Mouse (Mus musculus) cerebellum, postnatal 4 days (tissue): ENCODE measurements around the gene Gm3411.
"Not testable (repeated sequence)": the region's sequence is repeated elsewhere in the genome, so short reads cannot be mapped to it uniquely, and the experiment has no call there.

Experiments
- DNase-seq, 2 experiments: peaks; one replicate each; pipeline ENCODE4 v3.0.0; 2022; ENCODE audit warnings: low spot score in 2 of 2, mixed read lengths in 1 of 2

Gm3411 gene

DNA sequence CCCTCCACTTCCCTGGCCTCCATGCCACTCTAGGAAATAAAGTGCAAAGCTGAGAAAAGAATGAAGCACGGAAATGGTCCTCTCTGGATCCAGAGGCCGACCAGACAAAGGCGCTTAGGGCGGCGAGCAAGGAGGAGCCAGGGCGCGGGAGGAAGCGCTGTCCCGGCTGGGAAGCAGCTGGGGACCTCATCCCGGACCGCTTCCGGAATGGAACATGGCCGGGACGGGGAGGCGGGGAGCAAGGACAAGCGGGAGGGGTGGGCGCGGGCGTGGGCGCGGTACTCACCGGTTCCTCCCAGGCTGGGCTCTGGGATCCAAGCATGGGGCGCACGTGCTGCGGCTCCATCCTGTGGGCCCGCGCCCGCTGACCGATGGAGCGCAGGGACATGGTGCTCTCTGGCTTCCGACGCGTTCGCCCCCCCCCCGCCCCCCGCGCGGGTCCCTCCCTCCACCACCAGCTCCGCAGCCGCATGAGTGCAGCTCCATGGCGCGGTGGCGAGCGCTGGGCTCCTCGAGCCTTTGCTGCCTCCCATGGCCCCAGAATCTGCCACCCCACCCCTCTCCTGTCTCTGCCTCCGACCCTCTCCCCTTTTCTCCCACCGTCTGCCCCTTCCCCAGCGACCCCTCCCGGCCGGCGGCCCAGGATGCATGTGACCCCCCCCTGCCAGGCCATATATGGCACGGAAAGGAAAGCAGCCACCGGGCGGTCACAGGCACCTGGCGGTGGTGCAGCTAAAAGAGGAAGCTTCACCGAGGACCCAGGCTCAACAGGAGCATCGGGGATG lies at the start of gene Gm3411:
TSS of gene Gm3411 (minus strand) at position 320 of the 785 bp plus-strand sequence.
- peak; percentile 34 to 40 for DNase-seq

DNA sequence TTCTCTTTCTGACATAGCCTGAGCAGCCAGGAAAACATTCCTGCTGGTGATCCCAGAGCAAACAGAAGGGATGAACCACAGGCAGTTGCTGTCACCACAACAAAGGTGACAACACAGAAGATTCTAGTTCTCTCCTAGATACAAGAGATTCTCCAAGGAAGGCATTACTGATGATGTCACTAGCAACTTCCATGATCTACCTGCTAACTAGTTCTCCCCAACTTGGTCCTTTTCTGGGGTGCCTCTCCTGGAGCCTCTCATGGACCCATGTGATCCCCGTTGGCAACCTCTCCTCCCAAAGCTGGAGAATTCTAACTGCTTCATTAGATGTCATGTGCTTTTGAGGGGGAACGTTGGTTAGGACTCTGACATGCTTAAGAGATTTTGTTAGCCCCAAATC lies 17.7 kb upstream of the Gm3411 start, which contains the start of gene Gm21103:
TSS of gene Gm21103 (minus strand) at position 101 of the 400 bp plus-strand sequence.
- DNase-seq = not testable (repeated sequence)

- not testable (repeated sequence) for DNase-seq
Observed at GRCm38 (mm10) chr14:6219192-6219591, 67.9 kb downstream of the Gm3411 start, which contains the start of gene Gm21560. TSS of gene Gm21560 (minus strand) at chr14:6219292.
